Mouse (Mus musculus) urinary bladder, postnatal 25 days (tissue): ENCODE measurements at regions not wholly inside any gene's neighbourhood (a gene's known extent, or its start where the extent isn't known, plus 50 kb on each side); places are given as distances from the start of the nearest gene placed in this dataset.

Experiments
- DNase-seq: peaks from one replicate; pipeline ENCODE4 v3.0.0; 2022; ENCODE audit warnings: low spot score

GRCm38 (mm10) chr12:27496826-27497557 lies 154.6 kb upstream of the Sox11 start:
- DNase-seq, result no peak

- DNase-seq, result no peak
Measured at GRCm38 (mm10) chr12:27492270-27492669, 149.9 kb upstream of the Sox11 start.

GRCm38 (mm10) chr12:27481230-27481629 lies 138.9 kb upstream of the Sox11 start:
- DNase-seq, result no peak

DNA sequence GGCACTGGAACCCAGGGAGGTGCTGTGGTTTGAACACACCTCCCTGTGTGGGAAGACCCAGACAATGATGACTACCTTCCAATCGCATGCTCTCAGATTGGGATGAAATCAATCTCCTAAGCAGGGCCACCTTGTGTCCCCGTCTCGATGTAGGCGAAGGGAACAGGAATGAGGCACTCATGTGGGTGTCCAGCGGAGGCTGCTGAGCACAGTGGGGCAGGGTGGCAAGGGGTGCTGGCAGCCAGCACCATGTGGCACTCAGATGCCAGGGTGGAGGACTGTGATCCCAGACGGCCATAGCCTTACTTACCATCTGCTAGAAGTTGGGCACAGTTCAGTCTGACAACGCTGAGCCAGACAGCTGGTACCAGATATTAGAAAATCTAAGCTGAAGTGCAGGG lies 137.2 kb upstream of the Sox11 start:
- no peak for DNase-seq

GRCm38 (mm10) chr12:27474631-27475030 lies 132.3 kb upstream of the Sox11 start:
- DNase-seq, result no peak

- no peak for DNase-seq
Measured at GRCm38 (mm10) chr12:27471557-27471956, 129.2 kb upstream of the Sox11 start.

GRCm38 (mm10) chr12:27470346-27470745 lies 128.0 kb upstream of the Sox11 start:
- no peak for DNase-seq

- DNase-seq, result no peak
Measured at GRCm38 (mm10) chr12:27468782-27469181, 126.4 kb upstream of the Sox11 start.

DNA sequence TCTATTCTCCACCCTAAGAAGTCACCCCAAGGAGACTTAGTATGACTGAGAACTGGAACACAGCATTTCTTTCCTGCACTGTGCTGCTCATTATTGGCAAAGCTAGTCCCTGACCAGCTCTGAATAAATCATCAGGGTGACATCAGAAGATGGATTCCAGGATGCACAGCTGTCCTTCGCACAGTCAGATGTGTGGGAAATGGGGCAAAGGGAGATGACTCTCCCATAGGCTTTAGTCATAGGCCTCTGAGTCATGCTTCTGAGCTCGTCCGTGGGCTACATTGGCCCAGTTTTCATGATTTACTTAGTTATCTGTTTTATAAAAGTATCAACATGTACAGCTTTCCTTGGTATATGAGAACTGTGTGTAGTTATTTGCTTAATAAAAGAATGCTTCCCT lies 125.8 kb upstream of the Sox11 start:
- no peak for DNase-seq

DNA sequence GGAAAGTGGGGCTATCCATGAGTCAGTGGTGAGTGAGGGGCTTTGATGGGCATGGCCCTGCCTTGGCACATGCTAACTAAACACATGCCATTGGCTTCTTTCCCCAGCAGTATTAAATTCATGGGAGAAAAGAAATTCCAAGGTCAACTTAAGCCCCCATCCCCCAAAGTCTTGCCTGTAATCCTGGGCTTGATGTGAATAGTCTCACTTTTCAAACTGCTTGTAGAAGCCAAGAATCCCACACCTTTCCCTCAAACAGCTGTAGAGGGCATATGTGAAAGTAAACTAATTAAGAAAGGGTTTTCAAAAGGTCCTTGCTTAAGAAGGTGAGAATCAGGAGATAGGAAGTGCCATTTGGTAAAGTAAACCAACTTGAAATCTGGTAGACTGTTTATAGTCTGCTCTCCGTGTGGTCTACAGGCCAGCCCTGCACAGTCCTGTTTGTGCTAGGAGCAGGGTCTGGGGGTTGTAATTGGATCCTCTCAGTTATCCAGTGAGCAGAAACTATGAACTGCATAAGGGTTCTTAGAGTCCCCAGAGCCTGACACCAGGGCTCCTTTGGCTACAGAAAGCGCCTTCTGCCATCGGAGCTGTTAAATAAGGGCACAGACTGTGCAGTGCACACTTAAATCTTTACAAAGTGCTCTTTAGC lies 123.3 kb upstream of the Sox11 start:
- DNase-seq, result no peak

DNA sequence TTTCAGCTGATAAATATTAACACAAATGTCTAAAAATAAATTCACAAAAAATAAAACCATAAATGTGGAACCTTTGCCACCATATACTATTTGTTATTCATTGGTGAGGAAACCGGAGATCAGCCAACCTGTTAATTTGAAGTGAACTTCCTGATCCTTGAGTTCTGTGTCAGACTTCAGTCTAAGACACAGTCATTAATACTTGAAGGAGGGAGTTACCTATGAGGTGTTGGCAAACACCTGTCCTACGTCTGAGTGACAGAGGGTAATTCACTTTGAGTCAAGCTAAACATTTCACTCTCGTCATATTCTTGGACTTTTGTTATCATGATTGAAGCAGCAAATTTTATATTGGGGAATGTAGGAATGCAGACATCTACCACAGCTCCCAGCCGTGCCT lies 116.3 kb upstream of the Sox11 start:
- DNase-seq, result no peak

DNA sequence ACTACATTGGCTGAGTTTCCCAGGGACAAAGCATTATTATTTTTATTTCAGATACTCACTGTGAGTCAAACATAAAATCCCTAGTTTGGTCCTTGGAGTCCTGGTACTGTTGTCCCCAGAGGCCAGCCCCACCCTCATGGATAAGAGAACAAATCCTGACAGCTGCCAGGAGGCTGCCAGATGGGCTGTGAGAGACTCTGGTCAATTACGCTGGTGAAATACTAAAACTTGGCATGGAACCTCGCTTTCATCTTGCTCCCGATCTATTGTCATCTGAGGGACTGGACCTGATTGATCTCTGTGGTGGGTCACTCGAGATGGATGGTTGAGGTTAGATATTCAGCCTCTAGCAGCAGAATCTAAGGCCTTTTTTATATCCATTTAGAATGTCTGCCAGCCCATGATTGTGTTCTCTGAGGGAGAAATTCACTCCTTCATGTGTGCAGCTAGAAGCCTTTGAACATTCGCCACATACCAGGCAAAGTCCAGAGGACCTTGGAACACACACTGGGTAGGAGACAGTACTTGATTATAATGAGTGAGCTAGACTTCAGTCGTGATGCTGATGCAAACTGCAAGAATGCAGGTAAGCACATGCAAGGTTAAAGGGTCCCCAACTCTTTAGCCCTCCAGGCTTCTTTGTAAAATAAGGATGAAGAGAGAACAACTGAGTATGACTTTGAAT lies 95.4 kb upstream of the Sox11 start:
- no peak for DNase-seq

- no peak for DNase-seq
Measured at GRCm38 (mm10) chr12:27431338-27431737, 89.0 kb upstream of the Sox11 start.

- no peak for DNase-seq
Measured at GRCm38 (mm10) chr12:27417387-27418009, 75.1 kb upstream of the Sox11 start.

- DNase-seq, result no peak
Measured at GRCm38 (mm10) chr12:27410555-27410954, 68.2 kb upstream of the Sox11 start.

- no peak for DNase-seq
Measured at GRCm38 (mm10) chr12:27408440-27408839, 66.1 kb upstream of the Sox11 start.

DNA sequence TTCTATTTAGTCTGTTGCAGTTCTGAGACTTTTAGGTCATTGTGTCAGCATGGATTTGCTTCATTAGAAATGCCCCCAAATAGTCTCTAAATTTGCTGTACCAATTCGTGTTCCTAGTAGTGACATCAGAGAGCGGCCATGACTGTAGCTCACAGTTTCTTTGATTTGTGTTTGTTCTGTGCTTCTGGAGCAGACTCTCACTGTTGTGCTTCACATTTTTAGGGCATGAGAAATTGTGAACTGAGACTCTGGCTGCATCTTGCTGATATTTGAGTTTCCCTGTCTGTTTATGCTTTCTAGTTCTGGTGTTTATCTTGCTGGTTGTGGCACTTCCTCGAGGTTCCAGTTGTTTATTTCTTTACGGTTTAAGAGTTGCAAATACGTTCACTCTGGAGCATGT lies 57.0 kb upstream of the Sox11 start:
- DNase-seq, result no peak
